10 mouse cellular contexts compared by ENCODE assay signal in the genomic region with DNA sequence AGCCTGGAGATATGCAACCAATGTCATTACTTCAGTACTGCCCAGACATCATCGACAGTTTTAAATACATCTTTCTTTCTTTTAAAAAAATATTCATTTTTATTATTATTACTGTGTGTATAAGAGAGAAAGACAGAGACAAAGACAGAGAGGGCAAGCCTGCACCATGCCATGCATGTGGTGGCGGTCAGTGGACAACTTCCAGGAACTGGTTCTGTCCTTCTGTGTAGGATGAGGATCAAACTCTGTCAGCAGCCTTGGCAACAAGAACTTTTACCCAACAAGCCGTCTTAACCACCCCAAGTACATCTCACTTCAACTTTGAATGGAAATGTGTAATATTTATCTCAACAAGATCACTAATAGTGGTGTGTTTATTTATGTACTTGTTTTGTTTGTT. TPM values are rescaled to one million over a fixed set of nuclear protein-coding genes. Genes with fewer than 3 reads are reported as not detected.
A peak's percentile ranks its signal among the peaks of the same experiment; 100 is the strongest.
DNase-seq lines count a peak whose midpoint lies in the region; ATAC-seq lines count a peak whose summit lies in the region.
"Had no signal": no experiment of that assay in that cellular context is flagged by ENCODE, and none has a peak within 500 bp of the region (broad histone marks: within the 10 kb centered on the region; RNA-seq: fewer than 3 reads in every experiment).

No protein-coding gene starts in this region.

- H3K4me3 ChIP-seq in heart, embryonic 16.5 days (ENCODE audit: low read length), result peak overlapping the region; percentile 61; the same call in 1 of the 2 replicates
- peak overlapping the region; percentile 43; the same call in 1 of the 2 replicates for H3K4me3 ChIP-seq in liver, embryonic 15.5 days (replicated peaks)
- no peak overlapping the region for H3K4me3 ChIP-seq in liver, embryonic 16.5 days (ENCODE audit: low read depth, low read length)

- H3K9me3 ChIP-seq in heart, embryonic 16.5 days (replicated peaks; ENCODE audit: control insufficient read depth, low read length), result no peaks in the 10 kb centered on the region
- no peaks in the 10 kb centered on the region for H3K9me3 ChIP-seq in liver, embryonic 15.5 days (replicated peaks)
- no peaks in the 10 kb centered on the region for H3K9me3 ChIP-seq in liver, embryonic 16.5 days (replicated peaks; ENCODE audit: control insufficient read depth, low read length)

- H3K27ac ChIP-seq in heart, embryonic 16.5 days (ENCODE audit: low read length), result no peak overlapping the region
- H3K27ac ChIP-seq in liver, embryonic 15.5 days (replicated peaks), result no peak overlapping the region
- no peak overlapping the region for H3K27ac ChIP-seq in liver, embryonic 16.5 days (ENCODE audit: low read length)

- 72% methylated on average over 3 of the region's 3 CpGs for WGBS in heart, embryonic 16.5 days
- 51% methylated on average over 3 of the region's 3 CpGs for WGBS in liver, embryonic 15.5 days (ENCODE audit: insufficient replicate concordance)
- WGBS in liver, embryonic 16.5 days (ENCODE audit: insufficient replicate concordance), result 53% methylated on average over 3 of the region's 3 CpGs

- 0 out of 2 replicates have a peak, but pooled peaks cover 2% of the 10 kb centered on the region for H3K4me1 ChIP-seq in heart, embryonic 16.5 days (ENCODE audit: control insufficient read depth, insufficient read depth, low read length)
- H3K4me1 ChIP-seq in liver, embryonic 15.5 days (replicated peaks), result 0 out of 2 replicates have a peak, but pooled peaks cover 3% of the 10 kb centered on the region
- H3K4me1 ChIP-seq in liver, embryonic 16.5 days (ENCODE audit: control insufficient read depth, low read depth, low read length), result no peaks in the 10 kb centered on the region

- intact Hi-C loops in heart, postnatal 36 days (cut with DNase I), result no loop called here

- H3K36me3 ChIP-seq in heart, embryonic 16.5 days (ENCODE audit: control insufficient read depth, insufficient read depth), result no peaks in the 10 kb centered on the region
- no peaks in the 10 kb centered on the region for H3K36me3 ChIP-seq in liver, embryonic 15.5 days (replicated peaks)
- H3K36me3 ChIP-seq in liver, embryonic 16.5 days (ENCODE audit: control insufficient read depth, insufficient read depth), result no peaks in the 10 kb centered on the region

- H3K9ac ChIP-seq in heart, embryonic 16.5 days (ENCODE audit: low read length), result no peak overlapping the region
- H3K9ac ChIP-seq in liver, embryonic 15.5 days, result no peak overlapping the region
- H3K9ac ChIP-seq in liver, embryonic 16.5 days (ENCODE audit: low read depth, low read length), result no peak overlapping the region

- no peaks in the 10 kb centered on the region for H3K27me3 ChIP-seq in heart, embryonic 16.5 days (ENCODE audit: control insufficient read depth, insufficient read depth, low read length)
- H3K27me3 ChIP-seq in liver, embryonic 15.5 days, result peaks cover 15% of the 10 kb centered on the region; the same call in 1 of the 2 replicates
- peaks cover 5% of the 10 kb centered on the region for H3K27me3 ChIP-seq in liver, embryonic 16.5 days (ENCODE audit: control insufficient read depth, insufficient read depth, low read depth, low read length)

- ATAC-seq in heart, embryonic 16.5 days (replicated peaks; ENCODE audit: extremely low read depth, insufficient read depth, low FRiP score), result no peak
- ATAC-seq in liver, embryonic 15.5 days (ENCODE audit: insufficient read depth), result no peak
- ATAC-seq in liver, embryonic 16.5 days (ENCODE audit: low read depth), result no peak
- no peak for ATAC-seq in CD4-positive, CD25-positive, alpha-beta regulatory T cell, adult 4 months

- peak overlapping the region; percentile 92; the same call in 1 of the 2 replicates for H3K4me2 ChIP-seq in heart, embryonic 16.5 days (ENCODE audit: low read depth, low read length)
- H3K4me2 ChIP-seq in liver, embryonic 15.5 days, result peak overlapping the region; percentile 41; the same call in 1 of the 2 replicates
- peak overlapping the region; percentile 39; the same call in 1 of the 2 replicates for H3K4me2 ChIP-seq in liver, embryonic 16.5 days (ENCODE audit: low read depth, low read length)

- no peak for DNase-seq in heart, postnatal 36 days
- DNase-seq in liver, result no peak
- peak; percentile 46 to 64 for DNase-seq in cerebellum, postnatal 14 days
- no peak for DNase-seq in embryo, embryonic 10.5 days (ENCODE audit: low spot score)
- DNase-seq: heart, postnatal 4 days; right cerebral cortex, adult 18-20 months had no signal

RNA-seq across cellular contexts. Expression of a gene that starts 40.5 kb away (rescaled TPM):
- polyA plus RNA-seq in heart, embryonic 16.5 days (2015; fragmentation: Nextera tagmentation; extraction: Ambion mirVana), result 0.14 and 0.92 TPM in 2 replicates
- total RNA-seq in heart, postnatal 36 days (2021), result under 1 TPM; 0.30 to 0.44 TPM
- polyA plus RNA-seq in liver, embryonic 15.5 days (2015; fragmentation: Nextera tagmentation; extraction: Ambion mirVana), result 0.35 and 0.47 TPM in 2 replicates
- 0.50 and 0.51 TPM in 2 replicates for polyA plus RNA-seq in liver, embryonic 16.5 days (2015; fragmentation: Nextera tagmentation; extraction: Ambion mirVana)
- 1 to 10 TPM; 1.5 TPM for polyA plus RNA-seq in CD4-positive, CD25-positive, alpha-beta regulatory T cell, adult 4 months (2017; shearing (Covaris generic))

RNA-seq across cellular contexts. Expression of a gene that starts 41.8 kb away (rescaled TPM):
- 21.9 and 23.4 TPM in 2 replicates for polyA plus RNA-seq in heart, embryonic 16.5 days (2015; fragmentation: Nextera tagmentation; extraction: Ambion mirVana)
- 1 to 10 TPM; 8.1 to 9.3 TPM for total RNA-seq in heart, postnatal 36 days (2021)
- polyA plus RNA-seq in liver, embryonic 15.5 days (2015; fragmentation: Nextera tagmentation; extraction: Ambion mirVana), result 4.1 and 5.1 TPM in 2 replicates
- polyA plus RNA-seq in liver, embryonic 16.5 days (2015; fragmentation: Nextera tagmentation; extraction: Ambion mirVana), result 4.1 and 4.2 TPM in 2 replicates
- polyA plus RNA-seq in CD4-positive, CD25-positive, alpha-beta regulatory T cell, adult 4 months (2017; shearing (Covaris generic)), result 1 to 10 TPM in 1 of 2 experiments, under 1 TPM in 1; 0.80 to 1.5 TPM

Comparison
In these comparisons a context has a peak if more than half of its experiments do, and no peak if none do; other contexts are left out.
1. H3K4me2 ChIP-seq: peak in every context shown above with its lines; median percentile 92 in heart, embryonic 16.5 days; 41 in liver, embryonic 15.5 days; 39 in liver, embryonic 16.5 days.
2. DNase-seq: peak in cerebellum, postnatal 14 days (2 of 2); none in heart, postnatal 36 days (0 of 2), liver (single experiment) and embryo, embryonic 10.5 days (single experiment).